Mouse (Mus musculus) left cerebral cortex, adult 2 months (tissue): ENCODE data around the gene Rnaseh2b. TPM values are rescaled to one million over a fixed set of nuclear protein-coding genes. Genes with fewer than 3 reads are reported as not detected.
A peak's percentile ranks its signal among the peaks of the same experiment; 100 is the strongest.

Experiments
- DNase-seq, 2 experiments: peaks; one replicate each; pipeline ENCODE4 v3.0.0; 2021 to 2022; ENCODE audit warnings: low spot score in 2 of 2, mixed read lengths in 1 of 2; ENCODE audit errors: extremely low spot score in 1 of 2
- H3K27ac ChIP-seq: fragments of 200-600 bp; 2 replicates; pipeline ENCODE4 v1.8.1; 2022
- H3K4me3 ChIP-seq: fragments of 200-600 bp; 2 replicates; pipeline ENCODE4 v1.8.1; 2022
- CTCF ChIP-seq: fragments of 200-600 bp; IDR thresholded peaks from 2 replicates; pipeline ENCODE4 v1.8.1; 2022; ENCODE audit warnings: antibody characterized with exemption, mild to moderate bottlenecking, moderate library complexity
- intact Hi-C: fragments of 180-260 bp; cut with DNase I; formaldehyde crosslinking; loops from one replicate; pipeline ENCODE4 v1.15.1; 2025
- total RNA-seq, 2 experiments: library from RNA; stranded (reverse); gene quantifications; 2 replicates each; pipeline ENCODE4 v1.2.3; 2021

Rnaseh2b gene
- total RNA-seq, 2 experiments from 2014 or later = 10.3 to 15.0 TPM

- intact Hi-C loops = no loop called here
- no peak for TF ChIP-seq CTCF
- no peak for DNase-seq
- Histone ChIP-seq H3K27ac (no peak overlapping the region), H3K4me3 (no peak overlapping the region)
Measured at GRCm38 (mm10) chr14:62270698-62271396, 21.5 kb upstream of the Rnaseh2b start.

DNA sequence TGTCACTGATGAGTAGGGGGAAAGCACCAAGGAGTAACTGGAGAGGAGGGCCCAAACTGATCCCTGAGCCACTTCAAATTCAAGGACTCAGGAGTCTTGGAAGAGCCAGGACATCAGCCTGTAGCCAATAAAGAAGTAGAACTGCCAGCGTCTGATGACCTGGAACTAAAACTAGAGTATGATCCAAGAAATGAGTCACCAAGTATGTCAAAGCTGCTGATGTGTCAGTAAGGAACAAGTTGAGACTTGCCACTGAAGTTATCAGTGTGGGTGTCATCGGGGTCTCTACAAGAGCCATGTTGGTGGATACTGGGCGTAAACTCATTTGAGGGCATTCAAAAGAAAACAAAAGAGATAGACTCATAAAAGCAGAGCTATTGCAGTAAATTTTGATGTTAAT, 18.8 kb upstream of the Rnaseh2b start:
- Histone ChIP-seq H3K4me3 (no peak overlapping the region), H3K27ac (no peak overlapping the region)
- no peak for TF ChIP-seq CTCF
- intact Hi-C loops = no loop called here
- DNase-seq = no peak

- no peak for TF ChIP-seq CTCF
- no peak for DNase-seq
- H3K27ac ChIP-seq = no peak overlapping the region
- H3K4me3 ChIP-seq = no peak overlapping the region
- intact Hi-C loops = no loop called here
Measured at GRCm38 (mm10) chr14:62282974-62283373, 9.4 kb upstream of the Rnaseh2b start.

DNA sequence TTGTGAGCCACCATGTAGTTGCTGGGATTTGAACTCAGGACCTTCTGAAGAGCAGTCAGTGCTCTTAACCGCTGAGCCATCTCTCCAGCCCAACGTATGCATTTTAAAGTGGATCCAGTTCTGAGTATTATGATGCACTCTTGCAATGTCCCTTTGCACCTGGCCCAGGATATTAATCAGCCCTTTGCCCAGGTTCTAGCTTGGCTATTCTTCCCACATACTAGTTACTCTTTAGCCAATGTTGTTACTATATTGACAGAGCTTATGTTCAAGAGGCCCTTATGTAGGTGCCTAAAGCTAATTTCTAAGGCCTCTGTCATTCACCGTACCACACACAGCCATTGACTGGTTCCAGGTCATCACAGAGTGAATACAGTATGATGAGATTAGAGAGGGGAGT, 3.7 kb upstream of the Rnaseh2b start:
- intact Hi-C loops = no loop called here
- no peak for DNase-seq
- Histone ChIP-seq H3K27ac (no peak overlapping the region), H3K4me3 (no peak overlapping the region)
- TF ChIP-seq CTCF = no peak

- no peak for DNase-seq
- Histone ChIP-seq H3K27ac (no peak overlapping the region), H3K4me3 (no peak overlapping the region)
- TF ChIP-seq CTCF = no peak
- intact Hi-C loops = no loop called here
Measured at GRCm38 (mm10) chr14:62291406-62291987, 892 bp upstream of the Rnaseh2b start.

DNA sequence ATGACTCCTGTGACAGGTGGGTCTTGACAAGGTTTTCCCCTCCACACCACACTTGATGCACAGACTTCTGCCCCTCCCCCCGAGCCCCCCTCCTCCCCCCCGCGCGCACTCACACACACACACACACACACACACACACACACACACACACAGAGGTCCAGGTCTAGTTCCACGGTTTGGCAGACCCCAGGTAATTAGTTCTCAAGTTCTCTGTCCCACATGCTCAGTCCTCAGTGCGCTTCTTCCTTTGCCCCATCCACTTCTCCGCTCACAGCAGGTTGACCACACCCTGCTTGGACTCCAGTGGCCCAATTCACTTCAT, 262 bp upstream of the Rnaseh2b start:
- TF ChIP-seq CTCF = no peak
- Histone ChIP-seq H3K27ac (peak overlapping the region; percentile 37), H3K4me3 (peak overlapping the region; percentile 73)
- no peak for DNase-seq
- intact Hi-C loops = loop anchor here (2.0 kb wide), 1 partner anchor 41 kb away; no protein-coding TSS in a partner anchor

- intact Hi-C loops = no loop called here
- Histone ChIP-seq H3K27ac (no peak overlapping the region), H3K4me3 (no peak overlapping the region)
- DNase-seq = no peak
- TF ChIP-seq CTCF = no peak
Measured at GRCm38 (mm10) chr14:62298808-62299207, 6.4 kb downstream of the Rnaseh2b start.

DNA sequence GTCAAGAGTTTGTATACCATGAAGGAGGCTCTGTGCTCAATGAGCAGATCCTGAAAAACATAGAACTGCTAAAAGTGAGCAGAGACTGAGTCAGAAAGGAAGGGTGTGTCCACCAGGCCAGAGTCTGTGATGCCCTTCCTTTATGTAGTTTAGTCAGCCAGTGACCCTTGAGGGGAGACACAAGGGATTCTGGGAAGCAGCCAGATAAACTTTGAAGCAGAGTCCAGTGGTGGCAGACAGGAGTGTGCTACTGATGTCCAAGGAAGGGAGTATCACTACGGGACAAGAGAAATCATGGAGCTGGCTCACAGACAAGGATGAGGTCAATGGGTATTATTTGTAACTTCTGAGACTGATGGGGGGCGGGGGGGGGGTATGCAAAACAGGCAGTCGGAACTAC, 7.6 kb downstream of the Rnaseh2b start:
- intact Hi-C loops = no loop called here
- no peak overlapping the region for H3K4me3 ChIP-seq
- DNase-seq = no peak
- TF ChIP-seq CTCF = no peak
- H3K27ac ChIP-seq = no peak overlapping the region

- intact Hi-C loops = no loop called here
- DNase-seq = no peak
- no peak overlapping the region for H3K27ac ChIP-seq
- H3K4me3 ChIP-seq = no peak overlapping the region
- no peak for TF ChIP-seq CTCF
Measured at GRCm38 (mm10) chr14:62307555-62307954, 15.2 kb downstream of the Rnaseh2b start.

DNA sequence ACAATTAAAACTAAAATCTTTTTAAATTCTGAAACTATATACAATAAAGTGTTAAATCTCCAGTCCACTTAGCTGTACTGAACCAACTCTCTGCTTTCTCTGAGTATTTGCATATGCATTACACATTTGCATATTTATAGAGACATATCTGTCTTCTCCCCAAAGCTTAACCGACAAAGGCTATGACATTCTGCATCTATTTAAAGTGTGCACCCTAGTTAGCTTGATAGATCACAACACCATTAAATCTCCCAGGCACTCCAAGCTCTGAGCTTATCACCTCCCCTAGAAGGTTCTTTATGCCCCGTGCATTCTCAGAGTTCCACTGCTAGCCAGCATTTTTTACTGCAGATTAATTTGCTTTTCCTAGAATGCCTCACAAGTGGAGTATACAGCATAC, 16.6 kb downstream of the Rnaseh2b start:
- no peak for DNase-seq
- no peak for TF ChIP-seq CTCF
- no peak overlapping the region for H3K27ac ChIP-seq
- intact Hi-C loops = no loop called here
- H3K4me3 ChIP-seq = no peak overlapping the region

GRCm38 (mm10) chr14:62311672-62312071, 19.3 kb downstream of the Rnaseh2b start:
- no peak for TF ChIP-seq CTCF
- Histone ChIP-seq H3K4me3 (no peak overlapping the region), H3K27ac (no peak overlapping the region)
- intact Hi-C loops = no loop called here
- no peak for DNase-seq

DNA sequence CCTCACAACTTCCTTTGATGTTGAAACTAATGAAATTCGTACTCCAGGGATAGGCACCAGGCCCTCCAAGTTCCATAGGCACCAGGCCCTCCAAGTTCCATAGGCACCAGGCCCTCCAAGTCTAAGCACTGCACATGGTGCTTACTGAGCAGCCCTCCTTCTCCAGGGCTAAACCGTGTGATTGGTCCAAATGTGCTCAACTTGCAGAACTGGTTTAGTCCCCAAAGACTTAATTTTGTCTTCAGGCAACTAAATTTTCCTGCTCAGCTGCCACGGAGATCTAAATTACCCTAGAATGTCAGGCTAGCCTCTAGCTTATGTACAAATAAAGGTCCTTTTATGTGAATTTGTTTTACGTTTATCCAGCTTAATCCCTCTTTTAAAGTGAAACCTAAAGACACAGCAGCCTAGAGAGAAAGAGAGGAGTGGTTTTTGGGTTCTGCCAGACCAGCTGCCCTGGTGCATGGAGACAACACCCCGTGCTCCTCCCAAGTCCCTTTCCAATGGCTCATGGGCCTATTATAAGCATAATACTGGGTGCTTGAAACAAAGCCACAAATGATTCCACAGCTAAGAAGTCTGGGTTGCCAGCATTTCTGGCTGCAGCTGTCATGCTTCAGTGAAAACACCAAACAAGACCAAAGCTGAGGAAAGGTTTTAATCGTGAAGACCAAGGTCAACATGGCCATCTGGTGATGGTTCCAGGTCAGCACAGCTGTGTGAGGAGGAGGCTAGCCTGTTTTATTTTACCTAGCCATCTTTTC, 30.4 kb downstream of the Rnaseh2b start:
- DNase-seq = no peak
- Histone ChIP-seq H3K4me3 (no peak overlapping the region), H3K27ac (no peak overlapping the region)
- no peak for TF ChIP-seq CTCF
- intact Hi-C loops = no loop called here
